Mouse (Mus musculus) spleen, adult 2 months (tissue): ENCODE measurements at regions not wholly inside any gene's neighbourhood (a gene's known extent, or its start where the extent isn't known, plus 50 kb on each side); places are given as distances from the start of the nearest gene placed in this dataset.

Source experiments
- CTCF ChIP-seq: fragments of 200-500 bp; IDR thresholded peaks from 2 replicates; pipeline ENCODE4 v1.5.1; 2011; ENCODE audit warnings: mild to moderate bottlenecking, inconsistent platforms; ENCODE audit not compliant: insufficient read depth, insufficient read length, insufficient replicate concordance; ENCODE audit errors: extremely low read depth
- POLR2A ChIP-seq: fragments of 200-500 bp; IDR thresholded peaks from 2 replicates; pipeline ENCODE4 v1.6.1; 2011; ENCODE audit warnings: low read depth, low read length, inconsistent platforms

- TF ChIP-seq POLR2A (no peak), CTCF (no peak)
Observed at GRCm38 (mm10) chr8:26724628-26725027, 252.5 kb upstream of the Zfp703 start.
